Mouse (Mus musculus): ENCODE measurements at regions not wholly inside any gene's neighbourhood (a gene's known extent, or its start where the extent isn't known, plus 50 kb on each side); places are given as distances from the start of the nearest gene placed in this dataset.
A peak's percentile ranks its signal among the peaks of the same experiment; 100 is the strongest.

GRCm38 (mm10) chr1:69376923-69377706, 269.3 kb upstream of the Erbb4 start:
- no peak for DNase-seq (ENCODE audit: extremely low spot score)

- no peak for DNase-seq (ENCODE audit: extremely low spot score)
Measured at GRCm38 (mm10) chr1:69375246-69375645, 267.4 kb upstream of the Erbb4 start.

- no peak for DNase-seq (ENCODE audit: extremely low spot score)
Measured at GRCm38 (mm10) chr1:69370078-69370477, 262.2 kb upstream of the Erbb4 start.

GRCm38 (mm10) chr1:69367531-69367930, 259.7 kb upstream of the Erbb4 start:
- DNase-seq (ENCODE audit: extremely low spot score) = no peak

- no peak for DNase-seq (ENCODE audit: extremely low spot score)
Measured at GRCm38 (mm10) chr1:69364069-69364468, 256.2 kb upstream of the Erbb4 start.

- no peak for DNase-seq (ENCODE audit: extremely low spot score)
Measured at GRCm38 (mm10) chr1:69357548-69357947, 249.7 kb upstream of the Erbb4 start.

GRCm38 (mm10) chr1:69350417-69350816, 242.6 kb upstream of the Erbb4 start:
- no peak for DNase-seq (ENCODE audit: extremely low spot score)

GRCm38 (mm10) chr1:69349826-69350225, 242.0 kb upstream of the Erbb4 start:
- no peak for DNase-seq (ENCODE audit: extremely low spot score)

- no peak for DNase-seq (ENCODE audit: extremely low spot score)
Measured at GRCm38 (mm10) chr1:69342100-69342499, 234.2 kb upstream of the Erbb4 start.

- DNase-seq (ENCODE audit: extremely low spot score) = no peak
Measured at GRCm38 (mm10) chr1:69340481-69340880, 232.6 kb upstream of the Erbb4 start.

GRCm38 (mm10) chr1:69331418-69332254, 223.8 kb upstream of the Erbb4 start:
- DNase-seq (ENCODE audit: extremely low spot score) = peak; percentile 12

- DNase-seq (ENCODE audit: extremely low spot score) = no peak
Measured at GRCm38 (mm10) chr1:69329399-69329798, 221.5 kb upstream of the Erbb4 start.

GRCm38 (mm10) chr1:69326711-69327110, 218.9 kb upstream of the Erbb4 start:
- no peak for DNase-seq (ENCODE audit: extremely low spot score)

- no peak for DNase-seq (ENCODE audit: extremely low spot score)
Measured at GRCm38 (mm10) chr1:69319526-69319925, 211.7 kb upstream of the Erbb4 start.

GRCm38 (mm10) chr1:69296816-69297215, 189.0 kb upstream of the Erbb4 start:
- DNase-seq (ENCODE audit: extremely low spot score) = no peak

- DNase-seq (ENCODE audit: extremely low spot score) = no peak
Measured at GRCm38 (mm10) chr1:69291329-69291728, 183.5 kb upstream of the Erbb4 start.

GRCm38 (mm10) chr1:69286374-69286773, 178.5 kb upstream of the Erbb4 start:
- no peak for DNase-seq (ENCODE audit: extremely low spot score)

- DNase-seq (ENCODE audit: extremely low spot score) = no peak
Measured at GRCm38 (mm10) chr1:69277428-69277827, 169.6 kb upstream of the Erbb4 start.

- DNase-seq (ENCODE audit: extremely low spot score) = no peak
Measured at GRCm38 (mm10) chr1:69247691-69248090, 139.8 kb upstream of the Erbb4 start.

- no peak for DNase-seq (ENCODE audit: extremely low spot score)
Measured at GRCm38 (mm10) chr1:69242289-69242909, 134.5 kb upstream of the Erbb4 start.

- DNase-seq (ENCODE audit: extremely low spot score) = peak; percentile 67
Measured at GRCm38 (mm10) chr1:69241502-69242214, 133.8 kb upstream of the Erbb4 start.

- no peak for DNase-seq (ENCODE audit: extremely low spot score)
Measured at GRCm38 (mm10) chr1:69227864-69228263, 120.0 kb upstream of the Erbb4 start.
